Mouse (Mus musculus): ENCODE results near the gene Itga11.

DNA sequence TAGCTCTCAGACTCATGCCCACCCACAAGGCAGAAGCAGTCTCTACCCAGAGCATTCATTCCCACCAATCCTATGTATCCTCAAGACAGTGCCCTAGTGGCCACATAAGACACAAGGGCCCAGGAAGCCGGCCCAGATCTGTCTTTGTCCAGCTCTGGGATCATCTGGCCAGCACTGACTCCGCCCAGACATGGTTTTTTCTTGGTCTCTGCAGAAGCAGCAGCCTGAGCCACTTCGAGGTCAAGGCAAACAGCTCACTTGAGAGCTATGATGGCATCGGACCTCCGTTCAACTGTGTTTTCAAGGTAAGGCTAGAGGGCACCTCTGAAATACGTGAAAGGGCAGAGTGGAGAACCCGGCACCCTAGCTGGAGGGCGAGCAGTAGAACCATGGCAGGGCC, 95.1 kb downstream of the Itga11 start:
- TF ChIP-seq CTCF (IDR thresholded peaks at IDR 0.05; ENCODE audit: insufficient read depth, low read length) (no peak), POLR2A (IDR thresholded peaks at IDR 0.05; ENCODE audit: borderline replicate concordance, extremely low read depth, low read depth, low read length) (no peak)
